Mouse (Mus musculus): Measurements from ENCODE around the gene Tmem141.
A peak's percentile ranks its signal among the peaks of the same experiment; 100 is the strongest.

Gene Tmem141

GRCm38 (mm10) chr2:25577951-25578795, 43.6 kb downstream of the Tmem141 start:
- DNase-seq (ENCODE audit: low spot score), result peak; percentile 59

- no peak for DNase-seq (ENCODE audit: low spot score)
These were observed 44.6 kb downstream of the Tmem141 start for GRCm38 (mm10) chr2:25576965-25577891.

GRCm38 (mm10) chr2:25576028-25576850, 45.6 kb downstream of the Tmem141 start:
- DNase-seq (ENCODE audit: low spot score), result no peak

GRCm38 (mm10) chr2:25575432-25576027, 46.3 kb downstream of the Tmem141 start:
- DNase-seq (ENCODE audit: low spot score), result peak; percentile 61

GRCm38 (mm10) chr2:25574579-25575431, 47.0 kb downstream of the Tmem141 start, which contains the start of the genes Mamdc4 and Phpt1:
Gene Mamdc4, minus strand, starts transcription at chr2:25574845.
Gene Phpt1, minus strand, starts transcription at chr2:25575224.
- peak; percentile 99 for DNase-seq (ENCODE audit: low spot score)

- no peak for DNase-seq (ENCODE audit: low spot score)
These were observed 47.7 kb downstream of the Tmem141 start for GRCm38 (mm10) chr2:25574136-25574535.

- no peak for DNase-seq (ENCODE audit: low spot score)
These were observed 48.7 kb downstream of the Tmem141 start for GRCm38 (mm10) chr2:25573068-25573467.

GRCm38 (mm10) chr2:25571221-25571620, 50.6 kb downstream of the Tmem141 start:
- DNase-seq (ENCODE audit: low spot score), result no peak
